In genomic region chr8:83981533-83981932, GRCm38 (mm10) we compare ENCODE assay signal across 15 mouse cellular contexts. TPM values are rescaled to one million over a fixed set of nuclear protein-coding genes. Genes with fewer than 3 reads are reported as not detected.
A peak's percentile ranks its signal among the peaks of the same experiment; 100 is the strongest.
DNase-seq lines count a peak whose midpoint lies in the region; ATAC-seq lines count a peak whose summit lies in the region.
"Had no signal": no experiment of that assay in that cellular context is flagged by ENCODE, and none has a peak within 500 bp of the region (broad histone marks: within the 10 kb centered on the region; RNA-seq: fewer than 3 reads in every experiment).

No protein-coding gene starts in this region.

- no peak for ATAC-seq in heart, embryonic 12.5 days (ENCODE audit: insufficient number of reproducible peaks, low FRiP score)
- ATAC-seq in heart, embryonic 16.5 days (replicated peaks; ENCODE audit: extremely low read depth, insufficient read depth, low FRiP score), result no peak
- ATAC-seq: forebrain, embryonic 16.5 days; intestine, embryonic 16.5 days had no signal

- no peaks in the 10 kb centered on the region for H3K27me3 ChIP-seq in heart, embryonic 12.5 days (replicated peaks)
- no peaks in the 10 kb centered on the region for H3K27me3 ChIP-seq in heart, embryonic 16.5 days (ENCODE audit: control insufficient read depth, insufficient read depth, low read length)
- H3K27me3 ChIP-seq: embryonic facial prominence, embryonic 13.5 days; forebrain, embryonic 12.5 days had no signal

- H3K4me2 ChIP-seq in heart, embryonic 12.5 days, result no peak overlapping the region
- H3K4me2 ChIP-seq in heart, embryonic 16.5 days (ENCODE audit: low read depth, low read length), result no peak overlapping the region
- H3K4me2 ChIP-seq: embryonic facial prominence, embryonic 13.5 days; forebrain, embryonic 12.5 days; hindbrain, embryonic 14.5 days had no signal

- 93% methylated on average over 7 of the region's 7 CpGs for WGBS in heart, embryonic 12.5 days
- 90% methylated on average over 7 of the region's 7 CpGs for WGBS in heart, embryonic 16.5 days

- peak; percentile 53 to 60 for DNase-seq in cerebellum, postnatal 25 days
- no peak for DNase-seq in cerebellum, adult 11-12 months
- DNase-seq in heart, adult 8-10 months (ENCODE audit: low spot score), result no peak
- DNase-seq in heart, adult 18-20 months, result no peak
- DNase-seq: kidney, adult 8-10 months had no signal

- peaks cover 57% of the 10 kb centered on the region for H3K36me3 ChIP-seq in heart, embryonic 12.5 days
- H3K36me3 ChIP-seq in heart, embryonic 16.5 days (ENCODE audit: control insufficient read depth, insufficient read depth), result peaks cover 33% of the 10 kb centered on the region

- H3K27ac ChIP-seq in heart, embryonic 12.5 days (ENCODE audit: poor library complexity, severe bottlenecking), result peak overlapping the region; percentile 85; the same call in 1 of the 2 replicates
- peak overlapping the region; percentile 99; the same call in 1 of the 2 replicates for H3K27ac ChIP-seq in heart, embryonic 16.5 days (ENCODE audit: low read length)
- H3K27ac ChIP-seq: embryonic facial prominence, embryonic 13.5 days; forebrain, embryonic 12.5 days; hindbrain, embryonic 10.5 days; hindbrain, embryonic 14.5 days had no signal

- no peak overlapping the region for H3K4me3 ChIP-seq in heart, embryonic 12.5 days
- H3K4me3 ChIP-seq in heart, embryonic 16.5 days (ENCODE audit: low read length), result no peak overlapping the region
- H3K4me3 ChIP-seq: embryonic facial prominence, embryonic 13.5 days; forebrain, embryonic 12.5 days; hindbrain, embryonic 10.5 days had no signal

- no peak overlapping the region; the same call in 1 of the 2 replicates for H3K9ac ChIP-seq in heart, embryonic 12.5 days
- no peak overlapping the region for H3K9ac ChIP-seq in heart, embryonic 16.5 days (ENCODE audit: low read length)
- H3K9ac ChIP-seq: embryonic facial prominence, embryonic 13.5 days; forebrain, embryonic 12.5 days; hindbrain, embryonic 14.5 days had no signal

- no peaks in the 10 kb centered on the region for H3K9me3 ChIP-seq in heart, embryonic 12.5 days (replicated peaks)
- H3K9me3 ChIP-seq in heart, embryonic 16.5 days (replicated peaks; ENCODE audit: control insufficient read depth, low read length), result no peaks in the 10 kb centered on the region
- H3K9me3 ChIP-seq: embryonic facial prominence, embryonic 13.5 days; forebrain, embryonic 12.5 days; hindbrain, embryonic 10.5 days had no signal

- peaks cover 48% of the 10 kb centered on the region for H3K4me1 ChIP-seq in heart, embryonic 12.5 days (replicated peaks)
- peaks cover 39% of the 10 kb centered on the region for H3K4me1 ChIP-seq in heart, embryonic 16.5 days (ENCODE audit: control insufficient read depth, insufficient read depth, low read length)

RNA-seq across cellular contexts. Expression of gene Prkaca, which starts 8.7 kb away (rescaled TPM):
- 216 and 234 TPM in 2 replicates for polyA plus RNA-seq in heart, embryonic 12.5 days (2016; fragmentation: Nextera tagmentation; extraction: Ambion mirVana)
- total RNA-seq in heart, adult 8-10 months (2022), result 100 to 1,000 TPM; 314 to 382 (median 360) TPM
- polyA plus RNA-seq in heart, embryonic 16.5 days (2015; fragmentation: Nextera tagmentation; extraction: Ambion mirVana), result 258 and 282 TPM in 2 replicates
- total RNA-seq in heart, adult 18-20 months (2021), result 100 to 1,000 TPM; 327 to 347 TPM

RNA-seq across cellular contexts. Expression of gene Samd1, which starts 15.9 kb away (rescaled TPM):
- 4.5 and 5.8 TPM in 2 replicates for polyA plus RNA-seq in heart, embryonic 12.5 days (2016; fragmentation: Nextera tagmentation; extraction: Ambion mirVana)
- 10 to 100 TPM; 26.4 to 28.5 (median 27.2) TPM for total RNA-seq in heart, adult 8-10 months (2022)
- 5.4 and 6.0 TPM in 2 replicates for polyA plus RNA-seq in heart, embryonic 16.5 days (2015; fragmentation: Nextera tagmentation; extraction: Ambion mirVana)
- total RNA-seq in heart, adult 18-20 months (2021), result 10 to 100 TPM; 22.0 to 26.7 TPM

RNA-seq across cellular contexts. Expression of gene 1700067K01Rik, which starts 19.8 kb away (rescaled TPM):
- polyA plus RNA-seq in heart, embryonic 12.5 days (2016; fragmentation: Nextera tagmentation; extraction: Ambion mirVana), result 0.22 and 0.54 TPM in 2 replicates
- under 1 TPM in 3 of 4 experiments, not detected in 1; 0.25 to 0.50 (median 0.33) TPM for total RNA-seq in heart, adult 8-10 months (2022)
- 0.89 and 1.1 TPM in 2 replicates for polyA plus RNA-seq in heart, embryonic 16.5 days (2015; fragmentation: Nextera tagmentation; extraction: Ambion mirVana)
- under 1 TPM in 1 of 2 experiments, not detected in 1; 0.20 TPM for total RNA-seq in heart, adult 18-20 months (2021)
- total RNA-seq: granulocyte monocyte progenitor cell, adult 5-6 weeks had no signal
- polyA plus RNA-seq: frontal cortex, adult 2 months had no signal

RNA-seq across cellular contexts. Expression of gene Asf1b, which starts 26.2 kb away (rescaled TPM):
- polyA plus RNA-seq in heart, embryonic 12.5 days (2016; fragmentation: Nextera tagmentation; extraction: Ambion mirVana), result 55.0 and 58.3 TPM in 2 replicates
- 1 to 10 TPM in 3 of 4 experiments, under 1 TPM in 1; 0.81 to 2.4 (median 1.7) TPM for total RNA-seq in heart, adult 8-10 months (2022)
- polyA plus RNA-seq in heart, embryonic 16.5 days (2015; fragmentation: Nextera tagmentation; extraction: Ambion mirVana), result 65.2 and 69.1 TPM in 2 replicates
- total RNA-seq in heart, adult 18-20 months (2021), result 1 to 10 TPM; 1.3 to 2.0 TPM

RNA-seq across cellular contexts. Expression of gene Gm10644, which starts 26.5 kb away (rescaled TPM):
- 0.34 and 0.40 TPM in 2 replicates for polyA plus RNA-seq in heart, embryonic 12.5 days (2016; fragmentation: Nextera tagmentation; extraction: Ambion mirVana)
- total RNA-seq in heart, adult 8-10 months (2022), result 1 to 10 TPM; 1.3 to 2.5 (median 1.9) TPM
- 1.0 and 1.2 TPM in 2 replicates for polyA plus RNA-seq in heart, embryonic 16.5 days (2015; fragmentation: Nextera tagmentation; extraction: Ambion mirVana)
- 1 to 10 TPM; 1.4 to 1.7 TPM for total RNA-seq in heart, adult 18-20 months (2021)
- total RNA-seq: granulocyte monocyte progenitor cell, adult 5-6 weeks had no signal

Comparison
In these comparisons a context has a peak if more than half of its experiments do, and no peak if none do; other contexts are left out.
1. DNase-seq: peak in cerebellum, postnatal 25 days (2 of 2); none in cerebellum, adult 11-12 months (single experiment), heart, adult 8-10 months (single experiment) and heart, adult 18-20 months (0 of 2).